Mouse (Mus musculus) heart, postnatal 0 days (tissue): ENCODE results near the gene Anks1. TPM values are rescaled to one million over a fixed set of nuclear protein-coding genes. Genes with fewer than 3 reads are reported as not detected.

Source experiments
- ATAC-seq: fragments of 200-750 bp; cut with Nextera tagmentation; 2 replicates; pipeline ENCODE4 v1.8.0; 2017; ENCODE audit warnings: low read depth, moderate number of reproducible peaks, moderate library complexity; ENCODE audit not compliant: insufficient read depth
- DNase-seq: peaks from one replicate; pipeline ENCODE4 v3.0.0-alpha.2; 2016; ENCODE audit warnings: low spot score
- H3K27ac ChIP-seq: fragments of 300-500 bp; sonication (generic); 2 replicates; pipeline ENCODE4 v1.5.1; 2014; ENCODE audit warnings: low read depth, mild to moderate bottlenecking
- H3K27me3 ChIP-seq: fragments of 300-500 bp; sonication (generic); 2 replicates; pipeline ENCODE4 v1.6.1; 2014; ENCODE audit warnings: low read length, mixed read lengths; ENCODE audit not compliant: control insufficient read depth, insufficient read depth
- H3K36me3 ChIP-seq: fragments of 300-500 bp; sonication (generic); replicated peaks from 2 replicates; pipeline ENCODE4 v1.6.1; 2014; ENCODE audit warnings: low read length, mixed read lengths; ENCODE audit not compliant: control insufficient read depth, insufficient read depth
- H3K4me1 ChIP-seq: fragments of 300-500 bp; sonication (generic); 2 replicates; pipeline ENCODE4 v1.6.1; 2014; ENCODE audit warnings: antibody characterized with exemption; ENCODE audit not compliant: control insufficient read depth, insufficient read depth
- H3K4me2 ChIP-seq: fragments of 300-500 bp; sonication (generic); 2 replicates; pipeline ENCODE4 v1.6.1; 2014; ENCODE audit warnings: low read depth, mild to moderate bottlenecking, low read length, moderate library complexity
- H3K4me3 ChIP-seq: fragments of 300-500 bp; sonication (generic); 2 replicates; pipeline ENCODE4 v1.5.1; 2014; ENCODE audit warnings: low read depth, low read length
- H3K9ac ChIP-seq: fragments of 300-500 bp; sonication (generic); replicated peaks from 2 replicates; pipeline ENCODE4 v1.6.1; 2014; ENCODE audit warnings: low read depth, low read length, mixed read lengths
- H3K9me3 ChIP-seq: fragments of 300-500 bp; sonication (generic); replicated peaks from 2 replicates; pipeline ENCODE4 v1.6.1; 2016; ENCODE audit warnings: low read length; ENCODE audit not compliant: control insufficient read depth
- CTCF ChIP-seq: IDR thresholded peaks from 2 replicates; pipeline ENCODE4 v1.5.1; 2016; ENCODE audit warnings: antibody characterized with exemption, control low read depth, low read depth
- EP300 ChIP-seq: IDR thresholded peaks from 2 replicates; pipeline ENCODE4 v1.6.1; 2016; ENCODE audit warnings: antibody characterized with exemption, low read depth
- WGBS: fragments of 180-500 bp; shearing (Covaris S2); extraction: QIAGEN DNeasy Blood & Tissue Kit; methylation state at CpG from one replicate; pipeline ENCODE4 v1.1.7; 2014; 5-methylcytosine and 5-hydroxymethylcytosine counted together
- polyA plus RNA-seq: library from polyadenylated mRNA; unstranded; fragments of >200 nt; fragmentation: Nextera tagmentation; extraction: Ambion mirVana; gene quantifications from 2 replicates; pipeline ENCODE4 v1.2.1, GENCODE M21; 2015
- total RNA-seq: library from RNA; depleted of rRNA; stranded (reverse); fragments of >200 nt; gene quantifications from 2 replicates; pipeline ENCODE4 v1.2.3, GENCODE M21; 2014; ENCODE audit warnings: low replicate concordance; rRNA removed

Gene Anks1
- total and polyA plus RNA-seq, 2 experiments from 2014 or later, result 11.0 to 55.4 TPM

- Histone ChIP-seq H3K36me3 (no peaks in the 10 kb centered on the region), H3K9ac (no peak overlapping the region), H3K4me1 (no peaks in the 10 kb centered on the region), H3K27ac (no peak overlapping the region), H3K27me3 (no peaks in the 10 kb centered on the region), H3K4me3 (no peak overlapping the region), H3K9me3 (no peaks in the 10 kb centered on the region), H3K4me2 (no peak overlapping the region)
- no peak for ATAC-seq
- 62% methylated on average over 6 of the region's 6 CpGs for WGBS
- DNase-seq, result no peak
- TF ChIP-seq CTCF (no peak), EP300 (no peak)
Observed at GRCm38 (mm10) chr17:28104416-28104815, 195.3 kb downstream of the Anks1 start.

- no peaks in the 10 kb centered on the region for H3K36me3 ChIP-seq
- H3K9me3 ChIP-seq, result no peaks in the 10 kb centered on the region
- peak; percentile 18; the same call in 1 of the 2 replicates for TF ChIP-seq CTCF
- no peak for TF ChIP-seq EP300
- ATAC-seq, result no peak
- H3K27me3 ChIP-seq, result no peaks in the 10 kb centered on the region
- no peaks in the 10 kb centered on the region for H3K4me1 ChIP-seq
- no peak overlapping the region for H3K4me3 ChIP-seq
- no peak overlapping the region for H3K27ac ChIP-seq
- DNase-seq, result no peak
- H3K9ac ChIP-seq, result no peak overlapping the region
- H3K4me2 ChIP-seq, result no peak overlapping the region
- WGBS, result 81% methylated on average over 6 of the region's 6 CpGs
Observed at GRCm38 (mm10) chr17:28106352-28106751, 197.2 kb downstream of the Anks1 start.

- no peak overlapping the region for H3K9ac ChIP-seq
- no peaks in the 10 kb centered on the region for H3K27me3 ChIP-seq
- DNase-seq (no peak), ATAC-seq (no peak)
- H3K27ac ChIP-seq, result no peak overlapping the region
- H3K4me2 ChIP-seq, result no peak overlapping the region
- TF ChIP-seq CTCF, result no peak
- no peak for TF ChIP-seq EP300
- 0 out of 2 replicates have a peak, but pooled peaks cover under 1% of the 10 kb centered on the region for H3K9me3 ChIP-seq
- 24% methylated on average over 14 of the region's 14 CpGs for WGBS
- no peaks in the 10 kb centered on the region for H3K36me3 ChIP-seq
- H3K4me1 ChIP-seq, result no peaks in the 10 kb centered on the region
- no peak overlapping the region for H3K4me3 ChIP-seq
Observed at GRCm38 (mm10) chr17:28107275-28107674, 198.2 kb downstream of the Anks1 start.

- no peaks in the 10 kb centered on the region for H3K4me1 ChIP-seq
- no peak overlapping the region for H3K9ac ChIP-seq
- no peaks in the 10 kb centered on the region for H3K36me3 ChIP-seq
- H3K4me2 ChIP-seq, result no peak overlapping the region
- 0 out of 2 replicates have a peak, but pooled peaks cover 4% of the 10 kb centered on the region for H3K9me3 ChIP-seq
- no peak for TF ChIP-seq CTCF
- TF ChIP-seq EP300, result no peak
- 80% methylated on average over 8 of the region's 8 CpGs for WGBS
- DNase-seq, result no peak
- no peak overlapping the region for H3K27ac ChIP-seq
- no peak for ATAC-seq
- no peak overlapping the region for H3K4me3 ChIP-seq
- H3K27me3 ChIP-seq, result no peaks in the 10 kb centered on the region
Observed at GRCm38 (mm10) chr17:28112266-28112665, 203.2 kb downstream of the Anks1 start.

Other genes starting within 250 kb of the Anks1 start
- 0.15 and 5.1 TPM in 2 replicates for gene Spdef, start 180.4 kb upstream of the Anks1 start, total RNA-seq
- gene Spdef, start 180.4 kb upstream of the Anks1 start, polyA plus RNA-seq, result 0.22 and 0.26 TPM in 2 replicates
- 80.6 and 85.7 TPM in 2 replicates for gene D17Wsu92e, start 88.7 kb upstream of the Anks1 start, total RNA-seq
- gene D17Wsu92e, start 88.7 kb upstream of the Anks1 start, polyA plus RNA-seq, result 12.5 and 15.0 TPM in 2 replicates
- gene Snrpc, start 71.2 kb upstream of the Anks1 start, total RNA-seq, result 113 and 125 TPM in 2 replicates
- gene Snrpc, start 71.2 kb upstream of the Anks1 start, polyA plus RNA-seq, result 182 and 185 TPM in 2 replicates
- 5.3 and 12.3 TPM in 2 replicates for gene Uhrf1bp1, start 52.9 kb upstream of the Anks1 start, total RNA-seq
- gene Uhrf1bp1, start 52.9 kb upstream of the Anks1 start, polyA plus RNA-seq, result 1.4 and 1.9 TPM in 2 replicates
- 9.2 and 12.1 TPM in 2 replicates for gene Taf11, start 538 bp downstream of the Anks1 start, total RNA-seq
- 39.8 and 39.9 TPM in 2 replicates for gene Taf11, start 538 bp downstream of the Anks1 start, polyA plus RNA-seq
- 0.15 TPM in 1 of 2 replicates, not detected in the other for gene Tcp11, start 171.3 kb downstream of the Anks1 start, total RNA-seq
- gene Tcp11, start 171.3 kb downstream of the Anks1 start, polyA plus RNA-seq, result 0.15 and 0.25 TPM in 2 replicates
- gene Scube3, start 232.8 kb downstream of the Anks1 start, total RNA-seq, result 1.2 and 3.0 TPM in 2 replicates
- 0.14 and 0.21 TPM in 2 replicates for gene Scube3, start 232.8 kb downstream of the Anks1 start, polyA plus RNA-seq